Mouse (Mus musculus) limb, embryonic 15.5 days (tissue): ENCODE measurements around the gene Ino80b. TPM values are rescaled to one million over a fixed set of nuclear protein-coding genes. Genes with fewer than 3 reads are reported as not detected.

Experiments
- ATAC-seq: fragments of 200-750 bp; cut with Nextera tagmentation; 2 replicates; pipeline ENCODE4 v1.8.0; 2017; ENCODE audit warnings: low read depth, moderate TSS enrichment; ENCODE audit not compliant: insufficient number of reproducible peaks, low FRiP score, low TSS enrichment
- H3K27ac ChIP-seq: fragments of 300-500 bp; sonication (generic); 2 replicates; pipeline ENCODE4 v1.5.1; 2015; ENCODE audit warnings: moderate library complexity, mild to moderate bottlenecking, inconsistent platforms
- H3K27me3 ChIP-seq: fragments of 300-500 bp; sonication (generic); 2 replicates; pipeline ENCODE4 v1.6.1; 2015; ENCODE audit warnings: inconsistent platforms
- H3K36me3 ChIP-seq: fragments of 300-500 bp; sonication (generic); 2 replicates; pipeline ENCODE4 v1.6.1; 2015; ENCODE audit warnings: inconsistent platforms
- H3K4me1 ChIP-seq: fragments of 300-500 bp; sonication (generic); 2 replicates; pipeline ENCODE4 v1.6.1; 2015; ENCODE audit warnings: inconsistent platforms
- H3K4me2 ChIP-seq: fragments of 300-500 bp; sonication (generic); 2 replicates; pipeline ENCODE4 v1.6.1; 2015; ENCODE audit warnings: mild to moderate bottlenecking, inconsistent platforms
- H3K4me3 ChIP-seq: fragments of 300-500 bp; sonication (generic); 2 replicates; pipeline ENCODE4 v1.5.1; 2015; ENCODE audit warnings: mild to moderate bottlenecking, inconsistent platforms
- H3K9ac ChIP-seq: fragments of 300-500 bp; sonication (generic); 2 replicates; pipeline ENCODE4 v1.6.1; 2015; ENCODE audit warnings: inconsistent platforms
- H3K9me3 ChIP-seq: fragments of 300-500 bp; sonication (generic); 2 replicates; pipeline ENCODE4 v1.6.1; 2016; ENCODE audit warnings: inconsistent platforms
- WGBS: fragments of 180-500 bp; shearing (Covaris S2); methylation state at CpG from one replicate; pipeline ENCODE4 v1.1.7; 2015; 5-methylcytosine and 5-hydroxymethylcytosine counted together
- polyA plus RNA-seq: library from polyadenylated mRNA; unstranded; fragments of >200 nt; fragmentation: Nextera tagmentation; extraction: Ambion mirVana; gene quantifications from 2 replicates; pipeline ENCODE4 v1.2.1, GENCODE M21; 2015

Ino80b gene
- polyA plus RNA-seq, 1 experiment from 2014 or later: 9.9 TPM

DNA sequence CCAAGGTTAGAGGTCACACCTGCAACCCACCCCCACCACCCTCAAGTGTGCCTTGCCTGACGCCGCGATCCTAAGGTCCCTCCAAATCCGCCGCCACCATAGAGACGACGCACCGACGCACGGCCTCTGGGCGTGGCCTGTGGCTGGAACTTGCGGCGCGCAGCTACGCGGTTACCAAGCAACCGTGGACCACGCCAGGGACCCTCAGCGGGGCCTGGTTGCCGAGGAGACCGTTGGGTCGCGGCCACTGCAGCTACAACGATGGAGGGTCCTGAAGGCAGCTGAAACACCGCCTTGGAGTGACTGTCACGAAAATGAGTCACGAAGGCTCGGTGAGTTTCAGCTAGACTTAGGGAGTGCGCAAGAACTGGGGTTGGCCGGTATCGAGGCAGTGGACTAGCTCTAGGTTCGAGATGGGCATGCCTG is 31.0 kb upstream of the Ino80b start, which contains the start of the genes Wdr54 and 1700003E16Rik:
Gene Wdr54 (minus strand): TSS at position 139 of the 426 bp plus-strand sequence.
Gene 1700003E16Rik (plus strand): TSS at position 146 of the 426 bp plus-strand sequence.
- no peaks in the 10 kb centered on the region for H3K9me3 ChIP-seq
- H3K27ac ChIP-seq: no peak within 1 kb of the TSS
- 2% methylated on average over 32 of the region's 32 CpGs for WGBS
- H3K9ac ChIP-seq: peak within 1 kb of the TSS; percentile 35
- H3K27me3 ChIP-seq: peaks cover 15% of the 10 kb centered on the region
- peaks cover 21% of the 10 kb centered on the region for H3K4me1 ChIP-seq
- H3K4me2 ChIP-seq: peak within 1 kb of the TSS; percentile 86
- peak; percentile 80 for ATAC-seq
- H3K4me3 ChIP-seq: peak within 1 kb of the TSS; percentile 51
- H3K36me3 ChIP-seq: peaks cover 23% of the 10 kb centered on the region

DNA sequence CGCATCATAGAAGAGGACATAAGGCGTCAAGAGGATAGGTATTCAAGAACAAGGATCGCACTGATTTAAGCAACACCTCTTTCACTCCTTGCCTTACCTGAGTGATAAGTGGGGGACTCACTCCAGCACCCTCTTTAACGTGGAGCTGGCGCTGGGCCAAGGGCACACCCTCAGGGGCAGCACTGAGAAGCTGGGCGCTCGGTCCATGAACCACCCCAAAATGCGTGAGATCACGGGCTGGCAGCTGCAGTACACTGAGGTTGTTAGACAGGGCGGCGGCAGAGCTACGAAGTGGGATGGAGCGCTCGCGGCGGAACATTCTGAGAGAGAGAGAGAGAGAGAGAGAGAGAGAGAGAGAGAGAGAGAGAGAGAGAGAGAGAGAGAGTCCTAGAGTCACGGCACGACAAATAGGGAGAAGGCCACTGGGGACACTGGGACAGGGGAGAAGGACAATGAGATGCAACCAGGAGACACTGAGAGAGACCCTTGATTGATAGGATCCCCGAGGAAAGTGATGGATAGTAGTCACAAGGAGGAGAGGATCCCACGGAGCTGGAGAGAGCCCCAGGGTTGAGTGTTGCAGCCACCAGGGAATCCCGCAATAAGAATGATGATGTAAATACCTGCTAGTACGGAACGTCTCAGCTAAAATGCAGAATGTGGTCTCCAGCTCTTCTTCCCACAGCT is 30.5 kb upstream of the Ino80b start:
- H3K27ac ChIP-seq: no peak overlapping the region
- peak overlapping the region; percentile 35; the same call in 1 of the 2 replicates for H3K9ac ChIP-seq
- no peaks in the 10 kb centered on the region for H3K9me3 ChIP-seq
- peak overlapping the region; percentile 86 for H3K4me2 ChIP-seq
- H3K4me3 ChIP-seq: peak overlapping the region; percentile 51
- peaks cover 16% of the 10 kb centered on the region for H3K4me1 ChIP-seq
- WGBS: 7% methylated on average over 23 of the region's 23 CpGs
- ATAC-seq: no peak
- H3K36me3 ChIP-seq: peaks cover 29% of the 10 kb centered on the region
- H3K27me3 ChIP-seq: peaks cover 9% of the 10 kb centered on the region

DNA sequence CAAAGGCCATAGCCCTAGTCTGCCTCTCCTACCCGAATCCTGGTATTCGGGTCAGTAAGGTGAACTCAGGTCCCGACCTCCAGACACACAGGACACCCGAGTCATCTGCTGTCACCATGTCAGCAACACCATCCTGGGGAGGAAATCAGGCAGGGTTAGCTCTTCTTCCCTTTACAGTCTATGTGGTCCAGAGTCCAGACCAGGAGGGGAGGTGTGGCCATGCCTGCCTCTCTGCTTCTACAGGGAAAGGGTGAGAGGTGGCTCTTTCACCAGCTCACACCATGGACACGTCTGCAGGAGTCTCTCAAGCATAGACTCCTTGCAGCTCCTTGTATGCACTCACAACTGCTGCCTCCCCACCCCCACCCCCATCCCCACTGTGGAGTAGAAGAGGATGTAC is 28.3 kb upstream of the Ino80b start:
- no peak for ATAC-seq
- peaks cover 16% of the 10 kb centered on the region for H3K4me1 ChIP-seq
- no peaks in the 10 kb centered on the region for H3K9me3 ChIP-seq
- H3K27ac ChIP-seq: no peak overlapping the region
- no peak overlapping the region for H3K4me2 ChIP-seq
- peaks cover 51% of the 10 kb centered on the region for H3K36me3 ChIP-seq
- no peaks in the 10 kb centered on the region for H3K27me3 ChIP-seq
- 72% methylated on average over 5 of the region's 5 CpGs for WGBS
- H3K9ac ChIP-seq: no peak overlapping the region
- no peak overlapping the region for H3K4me3 ChIP-seq

DNA sequence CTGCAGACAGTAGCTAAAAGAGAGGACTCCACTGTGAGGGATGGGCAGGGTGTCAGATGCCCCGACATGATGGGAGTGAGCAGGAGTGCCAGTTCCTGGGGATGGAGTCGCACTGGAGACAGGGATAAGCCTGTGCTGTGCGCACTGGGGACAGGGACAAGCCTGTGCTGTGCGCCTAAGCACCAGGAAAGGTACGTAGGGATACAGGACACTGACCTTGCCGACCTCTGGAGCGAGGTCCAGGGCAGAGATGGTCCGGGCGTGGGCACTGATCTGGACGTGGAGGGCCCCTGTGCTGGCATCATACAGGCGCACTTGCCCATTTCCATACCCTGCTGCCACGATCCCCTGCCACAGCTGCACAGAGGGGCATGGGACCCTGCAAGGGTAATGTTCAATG is 27.8 kb upstream of the Ino80b start:
- H3K9ac ChIP-seq: no peak overlapping the region
- WGBS: 85% methylated on average over 12 of the region's 12 CpGs
- no peak overlapping the region for H3K4me3 ChIP-seq
- peaks cover 56% of the 10 kb centered on the region for H3K36me3 ChIP-seq
- no peak overlapping the region for H3K27ac ChIP-seq
- H3K4me2 ChIP-seq: no peak overlapping the region
- no peaks in the 10 kb centered on the region for H3K9me3 ChIP-seq
- H3K4me1 ChIP-seq: peaks cover 16% of the 10 kb centered on the region
- ATAC-seq: no peak
- no peaks in the 10 kb centered on the region for H3K27me3 ChIP-seq

DNA sequence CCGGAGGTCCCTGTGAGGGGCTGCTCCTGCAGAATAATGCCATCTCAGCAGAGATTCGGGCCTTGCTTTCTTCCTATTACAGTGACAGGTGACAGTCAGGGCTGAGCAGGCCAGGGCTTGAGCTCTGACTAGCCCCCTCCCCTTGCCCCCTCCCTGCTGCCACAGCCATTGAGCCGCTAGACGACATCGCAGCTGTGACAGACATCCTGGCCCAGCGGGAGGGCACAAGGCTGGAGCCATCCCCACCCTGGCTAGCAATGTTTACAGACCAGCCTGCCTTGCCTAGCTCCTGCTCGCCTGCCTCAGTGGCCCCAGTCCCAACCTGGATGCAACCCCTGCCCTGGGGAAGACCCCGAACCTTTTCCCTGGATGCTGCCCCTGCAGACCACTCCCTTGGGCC is 26.5 kb upstream of the Ino80b start:
- no peak for ATAC-seq
- Histone ChIP-seq H3K9me3 (no peaks in the 10 kb centered on the region), H3K36me3 (peaks cover 69% of the 10 kb centered on the region), H3K4me3 (no peak overlapping the region), H3K27me3 (no peaks in the 10 kb centered on the region), H3K4me1 (peaks cover 16% of the 10 kb centered on the region), H3K9ac (no peak overlapping the region), H3K27ac (0 out of 2 replicates have a peak overlapping the region, but pooled peaks have one; percentile 23), H3K4me2 (no peak overlapping the region)
- 42% methylated on average over 8 of the region's 8 CpGs for WGBS

DNA sequence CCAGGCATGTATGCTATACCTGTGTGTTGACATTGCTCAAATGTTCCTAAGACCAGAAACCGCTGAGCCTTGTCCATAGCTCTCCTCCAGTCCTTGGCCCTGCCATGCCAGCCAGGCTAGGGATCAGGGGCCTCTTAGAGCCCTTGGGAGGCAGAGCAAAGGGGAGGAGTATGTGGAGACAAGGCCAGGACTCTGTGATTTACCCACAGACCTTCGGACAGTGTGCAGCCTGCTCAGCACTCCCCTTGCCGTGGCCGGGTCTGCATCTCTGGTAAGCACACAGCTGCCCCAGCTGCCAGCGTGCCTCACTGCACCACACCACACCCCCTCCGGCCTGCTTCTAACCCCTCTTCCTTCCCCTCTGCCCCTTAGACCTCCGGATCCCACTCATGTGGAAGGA is 22.0 kb upstream of the Ino80b start:
- H3K4me1 ChIP-seq: peaks cover 18% of the 10 kb centered on the region
- ATAC-seq: no peak
- H3K27ac ChIP-seq: no peak overlapping the region
- 68% methylated on average over 7 of the region's 7 CpGs for WGBS
- no peak overlapping the region for H3K9ac ChIP-seq
- no peak overlapping the region for H3K4me3 ChIP-seq
- H3K4me2 ChIP-seq: no peak overlapping the region
- H3K36me3 ChIP-seq: peaks cover 70% of the 10 kb centered on the region
- H3K27me3 ChIP-seq: no peaks in the 10 kb centered on the region
- H3K9me3 ChIP-seq: no peaks in the 10 kb centered on the region

DNA sequence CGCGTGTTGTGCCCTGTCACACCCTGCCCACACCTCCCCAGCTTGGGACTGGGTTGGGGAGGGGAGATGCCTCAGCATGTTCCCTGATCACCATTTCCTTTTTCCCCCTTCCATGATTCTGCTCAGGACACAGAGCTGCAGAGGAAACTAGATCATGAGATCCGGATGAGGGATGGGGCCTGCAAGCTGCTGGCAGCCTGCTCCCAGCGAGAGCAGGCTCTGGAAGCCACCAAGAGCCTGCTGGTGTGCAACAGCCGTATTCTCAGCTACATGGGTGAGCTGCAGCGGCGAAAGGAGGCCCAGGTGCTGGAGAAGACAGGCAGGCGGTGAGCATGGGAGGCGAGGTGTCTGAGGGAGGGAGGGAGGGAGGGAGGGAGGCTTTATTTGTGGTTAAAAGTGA is 20.6 kb upstream of the Ino80b start:
- no peak overlapping the region for H3K9ac ChIP-seq
- no peaks in the 10 kb centered on the region for H3K9me3 ChIP-seq
- H3K4me3 ChIP-seq: no peak overlapping the region
- no peak for ATAC-seq
- H3K27me3 ChIP-seq: no peaks in the 10 kb centered on the region
- peak overlapping the region; percentile 3; the same call in 1 of the 2 replicates for H3K27ac ChIP-seq
- H3K4me1 ChIP-seq: peaks cover 31% of the 10 kb centered on the region
- H3K36me3 ChIP-seq: peaks cover 55% of the 10 kb centered on the region
- WGBS: 48% methylated on average over 9 of the region's 9 CpGs
- no peak overlapping the region for H3K4me2 ChIP-seq

DNA sequence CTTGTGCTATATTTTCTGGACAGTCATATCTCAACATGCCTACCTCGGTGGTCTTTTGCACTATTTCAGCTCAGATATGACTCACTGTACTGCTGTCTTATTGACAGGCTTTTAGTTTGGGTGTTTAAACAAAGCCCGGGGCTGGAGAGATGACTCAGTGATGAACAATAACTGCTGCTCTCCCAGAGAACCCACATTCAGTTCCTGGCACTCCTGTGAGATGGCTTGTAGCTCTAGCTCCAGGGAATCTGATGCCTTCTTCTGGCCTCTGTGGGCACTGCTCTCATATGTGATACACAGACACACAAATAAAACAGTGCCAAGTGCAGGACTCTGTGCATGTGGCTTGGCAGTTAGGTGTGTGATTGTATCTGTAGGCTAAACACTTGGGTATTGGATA is 20.0 kb upstream of the Ino80b start:
- 65% methylated on average over 2 of the region's 2 CpGs for WGBS
- ATAC-seq: no peak
- H3K27me3 ChIP-seq: no peaks in the 10 kb centered on the region

DNA sequence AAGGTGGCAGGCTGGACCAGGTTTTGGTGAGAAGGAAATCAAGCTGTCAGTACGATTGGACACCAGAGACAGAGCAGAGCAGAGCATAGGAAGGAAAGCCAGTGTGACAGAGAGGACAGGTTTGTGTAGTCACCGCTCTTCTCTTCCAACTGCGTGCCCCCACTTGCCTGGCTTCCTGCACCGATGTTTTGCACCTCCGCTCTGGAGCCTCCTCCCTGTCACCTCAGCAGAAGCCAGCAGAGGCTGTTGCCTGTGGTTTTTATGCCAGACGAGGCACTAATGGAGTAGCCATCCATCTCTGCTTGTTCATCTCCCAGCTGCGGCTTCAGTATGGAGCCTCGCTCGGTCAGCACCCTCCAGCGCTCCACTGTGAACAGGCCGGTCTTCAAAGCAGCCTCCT is 17.7 kb upstream of the Ino80b start:
- Histone ChIP-seq H3K9ac (no peak overlapping the region), H3K27me3 (no peaks in the 10 kb centered on the region), H3K36me3 (peaks cover 31% of the 10 kb centered on the region), H3K4me3 (no peak overlapping the region), H3K9me3 (no peaks in the 10 kb centered on the region), H3K27ac (peak overlapping the region; percentile 72; the same call in 1 of the 2 replicates), H3K4me1 (peaks cover 58% of the 10 kb centered on the region), H3K4me2 (peak overlapping the region; percentile 55; the same call in 1 of the 2 replicates)
- 46% methylated on average over 11 of the region's 11 CpGs for WGBS
- ATAC-seq: no peak

More for the DNA sequence above, 20.0 kb upstream of the Ino80b start:
- Histone ChIP-seq H3K36me3 (peaks cover 49% of the 10 kb centered on the region), H3K4me2 (no peak overlapping the region), H3K27ac (no peak overlapping the region), H3K9me3 (no peaks in the 10 kb centered on the region), H3K4me1 (peaks cover 35% of the 10 kb centered on the region), H3K4me3 (no peak overlapping the region), H3K9ac (no peak overlapping the region)

DNA sequence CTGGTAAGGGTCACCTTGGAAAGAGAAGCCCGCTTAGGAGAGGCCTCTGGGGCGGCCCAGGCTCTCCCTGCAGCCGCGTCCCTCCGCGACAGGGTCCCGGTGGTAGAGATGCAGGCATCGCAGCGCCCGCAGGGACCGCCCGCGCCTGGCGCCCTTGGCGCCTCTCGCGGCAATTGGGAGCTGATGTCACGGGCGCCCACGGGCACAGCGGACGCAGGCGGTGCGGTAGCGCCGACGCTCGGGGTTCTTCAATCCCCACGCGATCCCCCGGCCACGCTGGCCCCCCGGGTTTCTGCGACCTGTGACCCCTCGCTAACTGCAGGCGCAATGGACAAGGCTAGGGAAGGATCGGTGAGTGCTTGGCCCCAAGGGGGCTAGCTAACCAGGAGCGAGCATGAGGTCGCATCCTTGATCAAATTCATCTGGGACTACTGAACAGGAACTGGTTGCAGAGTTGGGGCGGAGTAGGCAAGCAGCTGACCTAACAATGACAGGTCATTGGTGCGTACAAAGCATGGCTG is 17.0 kb upstream of the Ino80b start:
- H3K36me3 ChIP-seq: peaks cover 25% of the 10 kb centered on the region
- ATAC-seq: no peak
- H3K4me1 ChIP-seq: peaks cover 60% of the 10 kb centered on the region
- peak overlapping the region; percentile 18; the same call in 1 of the 2 replicates for H3K9ac ChIP-seq
- H3K27ac ChIP-seq: peak overlapping the region; percentile 72
- 7% methylated on average over 41 of the region's 41 CpGs for WGBS
- H3K4me2 ChIP-seq: peak overlapping the region; percentile 55
- H3K4me3 ChIP-seq: peak overlapping the region; percentile 30
- H3K27me3 ChIP-seq: no peaks in the 10 kb centered on the region
- no peaks in the 10 kb centered on the region for H3K9me3 ChIP-seq

DNA sequence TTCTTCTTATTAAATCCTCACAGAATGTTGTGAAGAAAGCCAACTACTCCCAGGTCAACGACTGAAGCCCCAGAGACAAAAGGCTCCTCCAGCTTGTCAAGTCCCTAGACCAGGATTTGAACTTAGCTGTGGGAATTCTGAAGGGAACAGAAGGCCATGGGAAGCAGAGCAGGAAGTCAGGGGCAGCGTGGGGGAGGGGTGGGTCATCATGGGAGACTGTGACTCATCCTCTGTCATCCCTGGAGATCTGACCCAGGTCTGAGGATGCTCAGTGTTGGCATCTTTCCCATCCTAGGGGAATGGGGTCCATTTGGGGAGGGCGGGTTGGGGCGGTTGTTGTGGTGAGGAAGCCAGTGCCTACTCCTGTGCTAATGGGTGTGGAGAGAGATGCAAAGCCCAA is 16.4 kb upstream of the Ino80b start:
- WGBS: 44% methylated on average over 4 of the region's 4 CpGs
- Histone ChIP-seq H3K4me1 (peaks cover 60% of the 10 kb centered on the region), H3K4me3 (peak overlapping the region; percentile 30; the same call in 1 of the 2 replicates)

DNA sequence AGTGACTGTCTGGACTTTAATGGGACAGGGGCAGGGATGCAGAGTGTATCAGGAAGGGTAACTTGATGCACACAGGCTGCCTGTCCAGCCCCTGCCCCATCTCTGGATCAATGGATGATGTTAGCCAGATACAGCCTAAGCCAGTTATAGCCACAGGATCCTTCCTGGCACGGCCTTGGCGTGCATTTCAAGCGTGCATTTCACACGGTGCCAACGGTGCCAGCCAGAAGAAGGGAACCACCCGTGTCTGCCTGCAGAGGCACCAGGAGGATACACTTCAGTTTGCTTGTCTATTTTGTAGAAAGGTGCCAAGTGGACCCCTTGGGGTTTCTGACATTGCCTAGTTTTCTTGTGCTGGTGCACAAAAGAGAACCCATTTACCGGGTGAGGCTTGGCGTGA is 14.8 kb upstream of the Ino80b start:
- Histone ChIP-seq H3K4me2 (no peak overlapping the region), H3K4me1 (peaks cover 69% of the 10 kb centered on the region), H3K9me3 (no peaks in the 10 kb centered on the region), H3K27ac (no peak overlapping the region), H3K36me3 (peaks cover 8% of the 10 kb centered on the region; the same call in 1 of the 2 replicates), H3K27me3 (no peaks in the 10 kb centered on the region), H3K9ac (no peak overlapping the region), H3K4me3 (no peak overlapping the region)
- no peak for ATAC-seq
- 87% methylated on average over 8 of the region's 8 CpGs for WGBS

More for the DNA sequence above, 16.4 kb upstream of the Ino80b start:
- H3K27me3 ChIP-seq: no peaks in the 10 kb centered on the region
- H3K27ac ChIP-seq: peak overlapping the region; percentile 72; the same call in 1 of the 2 replicates
- peak overlapping the region; percentile 18; the same call in 1 of the 2 replicates for H3K9ac ChIP-seq
- H3K36me3 ChIP-seq: peaks cover 19% of the 10 kb centered on the region
- no peaks in the 10 kb centered on the region for H3K9me3 ChIP-seq
- no peak for ATAC-seq
- peak overlapping the region; percentile 55 for H3K4me2 ChIP-seq
